In genomic region chr6:15720818-15721715, GRCm38 (mm10) we compare ENCODE assay signal across 8 mouse cellular contexts. TPM values are rescaled to one million over a fixed set of nuclear protein-coding genes. Genes with fewer than 3 reads are reported as not detected.
DNase-seq lines count a peak whose midpoint lies in the region; ATAC-seq and TF ChIP-seq lines count a peak whose summit lies in the region.

No protein-coding gene starts in this region.

- 0 out of 2 replicates have a peak, but pooled peaks have one; percentile 30 for TF ChIP-seq EP300 in heart, adult 2 months (IDR thresholded peaks at IDR 0.05; ENCODE audit: insufficient read depth, low read depth, low read length)

- peak overlapping the region; percentile 88 for H3K27ac ChIP-seq in heart, adult 2 months
- H3K27ac ChIP-seq in neural tube, embryonic 14.5 days (ENCODE audit: low read depth, low read length) = no peak overlapping the region

- H3K27me3 ChIP-seq in heart, adult 2 months (ENCODE audit: control insufficient read depth, insufficient read depth, low read length) = no peaks in the 10 kb centered on the region
- no peaks in the 10 kb centered on the region; the same call in 1 of the 2 replicates for H3K27me3 ChIP-seq in neural tube, embryonic 14.5 days (ENCODE audit: control insufficient read depth, insufficient read depth, low read length)

- no peaks in the 10 kb centered on the region for H3K9me3 ChIP-seq in neural tube, embryonic 14.5 days (ENCODE audit: control insufficient read depth, low read length)

- peak overlapping the region; percentile 94 for H3K9ac ChIP-seq in heart, adult 2 months (ENCODE audit: low read depth, low read length)
- H3K9ac ChIP-seq in neural tube, embryonic 14.5 days (replicated peaks; ENCODE audit: low read depth, low read length) = peak overlapping the region; percentile 51

- peaks cover 9% of the 10 kb centered on the region for H3K4me1 ChIP-seq in heart, adult 2 months (ENCODE audit: control insufficient read depth, insufficient read depth, low read length)
- peaks cover 4% of the 10 kb centered on the region for H3K4me1 ChIP-seq in lung, adult 2 months (ENCODE audit: control insufficient read depth, insufficient read depth, low read length)
- H3K4me1 ChIP-seq in neural tube, embryonic 14.5 days (ENCODE audit: control insufficient read depth, insufficient read depth, low read length) = peaks cover 6% of the 10 kb centered on the region

- peak; percentile 20 to 44 for DNase-seq in layer of hippocampus, postnatal 10 days (ENCODE audit: low spot score in 2 of 2)
- no peak for DNase-seq in layer of hippocampus, adult 18-20 months (ENCODE audit: low spot score in 2 of 2)
- DNase-seq in embryo, embryonic 10 days (ENCODE audit: low spot score) = peak; percentile 66
- DNase-seq in heart, adult 2 months = peak; percentile 85
- DNase-seq in kidney, adult 11 months = peak; percentile 72
- DNase-seq in lung, adult 2 months = peak; percentile 82
- DNase-seq in thymus, postnatal 0 days (ENCODE audit: low spot score) = peak; percentile 42

- no peak for TF ChIP-seq CTCF in heart, adult 2 months (IDR thresholded peaks at IDR 0.05)
- no peak for TF ChIP-seq CTCF in lung, adult 2 months (IDR thresholded peaks at IDR 0.05; ENCODE audit: insufficient read depth, low read length)

- H3K79me2 ChIP-seq in heart, adult 2 months (replicated peaks; ENCODE audit: control insufficient read depth, insufficient read depth, low read length) = peaks cover 2% of the 10 kb centered on the region; the same call in 1 of the 2 replicates

- peak overlapping the region; percentile 69 for H3K4me2 ChIP-seq in neural tube, embryonic 14.5 days (ENCODE audit: low read depth, low read length)

- WGBS in heart, adult 2 months = under 1% methylated on average over 60 of the region's 60 CpGs
- under 1% methylated on average over 60 of the region's 60 CpGs for WGBS in lung, adult 2 months
- WGBS in neural tube, embryonic 14.5 days = under 1% methylated on average over 56 of the region's 60 CpGs

- peak; percentile 63 for TF ChIP-seq POLR2A in heart, adult 2 months (IDR thresholded peaks at IDR 0.05; ENCODE audit: insufficient read depth, low read depth, low read length)
- peak; percentile 58; the same call in 1 of the 2 replicates for TF ChIP-seq POLR2A in lung, adult 2 months (IDR thresholded peaks at IDR 0.05; ENCODE audit: borderline replicate concordance, extremely low read depth, low read depth, low read length)

- peak; percentile 84 for ATAC-seq in neural tube, embryonic 14.5 days (ENCODE audit: low read depth)

- intact Hi-C loops in heart, adult 2 months (cut with DNase I) = loop anchor here (2.0 kb wide), 2 partner anchors 26 to 70 kb away; no protein-coding TSS in a partner anchor

- peaks cover 18% of the 10 kb centered on the region for H3K36me3 ChIP-seq in heart, adult 2 months (ENCODE audit: control insufficient read depth, insufficient read depth, low read length)
- no peaks in the 10 kb centered on the region for H3K36me3 ChIP-seq in neural tube, embryonic 14.5 days (ENCODE audit: control insufficient read depth, insufficient read depth, low read length)

- H3K4me3 ChIP-seq in heart, adult 2 months = peak overlapping the region; percentile 91
- peak overlapping the region; percentile 93 for H3K4me3 ChIP-seq in lung, adult 2 months (replicated peaks; ENCODE audit: extremely low read depth, low read depth, low read length)
- H3K4me3 ChIP-seq in neural tube, embryonic 14.5 days (ENCODE audit: low read depth, low read length) = peak overlapping the region; percentile 42

RNA-seq across cellular contexts. Expression of gene Mdfic, which starts 0.6 kb away (rescaled TPM):
- total RNA-seq in layer of hippocampus, postnatal 10 days (2021) = 1 to 10 TPM; 4.0 to 6.0 TPM
- total RNA-seq in layer of hippocampus, adult 18-20 months (2021) = 1 to 10 TPM; 2.5 to 4.3 TPM
- 10 to 100 TPM; 14.5 to 15.3 TPM for total RNA-seq in heart, adult 2 months (2021)
- polyA plus RNA-seq in heart, adult 2 months (2012; rRNA removed) = 5.3 and 10.3 TPM in 2 replicates
- polyA plus RNA-seq in lung, adult 2 months (2012; rRNA removed) = 23.8 and 23.9 TPM in 2 replicates
- polyA plus RNA-seq in neural tube, embryonic 14.5 days (2014; fragmentation: Nextera tagmentation; extraction: Ambion mirVana) = 0.62 and 1.1 TPM in 2 replicates
- 2.0 and 2.2 TPM in 2 replicates for polyA plus RNA-seq in thymus, postnatal 0 days (2015; fragmentation: Nextera tagmentation; extraction: Ambion mirVana)

Comparison
In these comparisons a context has a peak if more than half of its experiments do, and no peak if none do; other contexts are left out.
1. DNase-seq: peak in layer of hippocampus, postnatal 10 days (2 of 2), embryo, embryonic 10 days (single experiment), heart, adult 2 months (2 of 2), kidney, adult 11 months (single experiment), lung, adult 2 months (single experiment) and thymus, postnatal 0 days (single experiment); none in layer of hippocampus, adult 18-20 months (0 of 2).
2. H3K4me3 ChIP-seq: peak in every context shown above with its lines; median percentile 93 in lung, adult 2 months; 91 in heart, adult 2 months; 42 in neural tube, embryonic 14.5 days.